In genomic region chr15:99606515-99606914, GRCm38 (mm10) we compare ENCODE assay signal across 15 mouse cellular contexts. TPM values are rescaled to one million over a fixed set of nuclear protein-coding genes. Genes with fewer than 3 reads are reported as not detected.
A peak's percentile ranks its signal among the peaks of the same experiment; 100 is the strongest.
DNase-seq lines count a peak whose midpoint lies in the region; ATAC-seq and TF ChIP-seq lines count a peak whose summit lies in the region.
"Had no signal": no experiment of that assay in that cellular context is flagged by ENCODE, and none has a peak within 500 bp of the region (broad histone marks: within the 10 kb centered on the region; RNA-seq: fewer than 3 reads in every experiment).

No protein-coding gene starts in this region.

- no peaks in the 10 kb centered on the region for H3K9me3 ChIP-seq in forebrain, postnatal 0 days (ENCODE audit: low read length)
- no peaks in the 10 kb centered on the region for H3K9me3 ChIP-seq in forebrain, embryonic 11.5 days (ENCODE audit: control insufficient read depth, low read length)
- H3K9me3 ChIP-seq in liver, postnatal 0 days (ENCODE audit: low read length): no peaks in the 10 kb centered on the region
- no peaks in the 10 kb centered on the region for H3K9me3 ChIP-seq in liver, embryonic 13.5 days (replicated peaks)
- no peaks in the 10 kb centered on the region for H3K9me3 ChIP-seq in heart, embryonic 11.5 days (replicated peaks; ENCODE audit: control insufficient read depth, low read length)
- H3K9me3 ChIP-seq: embryonic facial prominence, embryonic 13.5 days; lung, embryonic 15.5 days had no signal

- no peak overlapping the region for H3K4me2 ChIP-seq in forebrain, postnatal 0 days (ENCODE audit: low read depth)
- H3K4me2 ChIP-seq in forebrain, embryonic 11.5 days (ENCODE audit: low read depth, low read length, severe bottlenecking): no peak overlapping the region
- H3K4me2 ChIP-seq in liver, postnatal 0 days (ENCODE audit: low read depth, low read length): no peak overlapping the region
- no peak overlapping the region for H3K4me2 ChIP-seq in liver, embryonic 13.5 days
- H3K4me2 ChIP-seq in heart, embryonic 11.5 days: no peak overlapping the region
- H3K4me2 ChIP-seq: embryonic facial prominence, embryonic 13.5 days; lung, embryonic 15.5 days had no signal

- peaks cover 17% of the 10 kb centered on the region for H3K4me1 ChIP-seq in forebrain, postnatal 0 days (ENCODE audit: insufficient read depth)
- H3K4me1 ChIP-seq in forebrain, embryonic 11.5 days (replicated peaks; ENCODE audit: control insufficient read depth, insufficient read depth, low read length): peaks cover 13% of the 10 kb centered on the region; the same call in 1 of the 2 replicates
- H3K4me1 ChIP-seq in liver, postnatal 0 days (ENCODE audit: insufficient read depth): peaks cover 10% of the 10 kb centered on the region
- peaks cover 21% of the 10 kb centered on the region for H3K4me1 ChIP-seq in liver, embryonic 13.5 days (replicated peaks)
- peaks cover 26% of the 10 kb centered on the region for H3K4me1 ChIP-seq in heart, embryonic 11.5 days (ENCODE audit: control insufficient read depth, insufficient read depth, low read length)

- WGBS in forebrain, postnatal 0 days: 33% methylated on average over 5 of the region's 5 CpGs
- 34% methylated on average over 5 of the region's 5 CpGs for WGBS in forebrain, embryonic 11.5 days
- WGBS in liver, postnatal 0 days (ENCODE audit: insufficient replicate concordance): 40% methylated on average over 5 of the region's 5 CpGs
- 15% methylated on average over 5 of the region's 5 CpGs for WGBS in liver, embryonic 13.5 days (ENCODE audit: insufficient replicate concordance)
- WGBS in heart, embryonic 11.5 days (ENCODE audit: insufficient replicate concordance): 26% methylated on average over 5 of the region's 5 CpGs

- no peaks in the 10 kb centered on the region for H3K27me3 ChIP-seq in forebrain, postnatal 0 days (ENCODE audit: insufficient read depth, low read length)
- H3K27me3 ChIP-seq in forebrain, embryonic 11.5 days (ENCODE audit: control insufficient read depth, insufficient read depth, low read length): no peaks in the 10 kb centered on the region; the same call in 1 of the 2 replicates
- H3K27me3 ChIP-seq in liver, postnatal 0 days (ENCODE audit: insufficient read depth, low read length): peaks cover 11% of the 10 kb centered on the region; the same call in 1 of the 2 replicates
- H3K27me3 ChIP-seq in liver, embryonic 13.5 days: peaks cover 85% of the 10 kb centered on the region
- peaks cover 13% of the 10 kb centered on the region; the same call in 1 of the 2 replicates for H3K27me3 ChIP-seq in heart, embryonic 11.5 days (ENCODE audit: control insufficient read depth, insufficient read depth, low read length)

- H3K9ac ChIP-seq in forebrain, postnatal 0 days: no peak overlapping the region
- H3K9ac ChIP-seq in forebrain, embryonic 11.5 days (ENCODE audit: low read length): no peak overlapping the region
- H3K9ac ChIP-seq in liver, postnatal 0 days (replicated peaks): no peak overlapping the region
- no peak overlapping the region for H3K9ac ChIP-seq in liver, embryonic 13.5 days
- H3K9ac ChIP-seq in heart, embryonic 11.5 days (ENCODE audit: low read depth, low read length): no peak overlapping the region
- H3K9ac ChIP-seq: embryonic facial prominence, embryonic 13.5 days; lung, embryonic 15.5 days had no signal

- TF ChIP-seq CTCF in forebrain, postnatal 0 days (IDR thresholded peaks at IDR 0.05; ENCODE audit: low read depth): no peak
- no peak for TF ChIP-seq CTCF in liver, postnatal 0 days (IDR thresholded peaks at IDR 0.05; ENCODE audit: low read depth)

- peak overlapping the region; percentile 35; the same call in 1 of the 2 replicates for H3K27ac ChIP-seq in forebrain, postnatal 0 days (ENCODE audit: low read depth, low read length)
- no peak overlapping the region for H3K27ac ChIP-seq in forebrain, embryonic 11.5 days (ENCODE audit: low read depth, low read length)
- H3K27ac ChIP-seq in liver, postnatal 0 days (ENCODE audit: low read depth): no peak overlapping the region
- H3K27ac ChIP-seq in liver, embryonic 13.5 days: no peak overlapping the region
- no peak overlapping the region for H3K27ac ChIP-seq in heart, embryonic 11.5 days (ENCODE audit: low read depth, low read length)
- H3K27ac ChIP-seq: embryonic facial prominence, embryonic 13.5 days; lung, embryonic 15.5 days had no signal

- H3K4me3 ChIP-seq in forebrain, postnatal 0 days (ENCODE audit: low read depth, low read length): no peak overlapping the region
- no peak overlapping the region for H3K4me3 ChIP-seq in forebrain, embryonic 11.5 days (ENCODE audit: low read depth, low read length)
- no peak overlapping the region for H3K4me3 ChIP-seq in liver, postnatal 0 days (ENCODE audit: low read depth, low read length)
- H3K4me3 ChIP-seq in liver, embryonic 13.5 days (replicated peaks): no peak overlapping the region
- no peak overlapping the region for H3K4me3 ChIP-seq in heart, embryonic 11.5 days (ENCODE audit: low read depth, low read length)
- H3K4me3 ChIP-seq: embryonic facial prominence, embryonic 13.5 days; lung, embryonic 15.5 days had no signal

- no peak for DNase-seq in forebrain, postnatal 0 days
- DNase-seq in forebrain, embryonic 11.5 days (ENCODE audit: low spot score): no peak
- DNase-seq in liver: peak; percentile 66
- no peak for DNase-seq in liver, postnatal 0 days
- peak; percentile 46 for DNase-seq in NIH3T3 (ENCODE audit: low read depth)
- peak; percentile 56 for DNase-seq in liver, embryonic 13.5 days
- DNase-seq in ovary, postnatal 14 days (ENCODE audit: low spot score): no peak
- DNase-seq: adrenal gland, postnatal 25 days; B cell, adult 2 months had no signal

- ATAC-seq in forebrain, postnatal 0 days: no peak
- no peak for ATAC-seq in forebrain, embryonic 11.5 days (replicated peaks; ENCODE audit: low FRiP score)
- ATAC-seq in liver, postnatal 0 days: no peak
- peak; percentile 79 for ATAC-seq in liver, embryonic 13.5 days (ENCODE audit: low read depth)
- no peak for ATAC-seq in heart, embryonic 11.5 days (replicated peaks; ENCODE audit: insufficient number of reproducible peaks, low FRiP score, low TSS enrichment)

- H3K36me3 ChIP-seq in forebrain, postnatal 0 days (ENCODE audit: insufficient read depth): no peaks in the 10 kb centered on the region
- H3K36me3 ChIP-seq in forebrain, embryonic 11.5 days (ENCODE audit: control insufficient read depth, insufficient read depth, low read length): no peaks in the 10 kb centered on the region
- H3K36me3 ChIP-seq in liver, postnatal 0 days (replicated peaks; ENCODE audit: insufficient read depth, low read length): no peaks in the 10 kb centered on the region
- H3K36me3 ChIP-seq in liver, embryonic 13.5 days: no peaks in the 10 kb centered on the region
- no peaks in the 10 kb centered on the region for H3K36me3 ChIP-seq in heart, embryonic 11.5 days (ENCODE audit: control insufficient read depth, insufficient read depth, low read length)
- H3K36me3 ChIP-seq: embryonic facial prominence, embryonic 13.5 days; lung, embryonic 15.5 days had no signal

- no peak for TF ChIP-seq EP300 in liver, postnatal 0 days (IDR thresholded peaks at IDR 0.05; ENCODE audit: low read depth)

RNA-seq across cellular contexts. Expression of gene Aqp6, which starts 5.3 kb away (rescaled TPM):
- not detected in 2 replicates for total RNA-seq in forebrain, postnatal 0 days (2014; rRNA removed)
- 0.06 TPM in 1 of 2 replicates, not detected in the other for polyA plus RNA-seq in forebrain, postnatal 0 days (2015; fragmentation: Nextera tagmentation; extraction: Ambion mirVana)
- polyA plus RNA-seq in forebrain, embryonic 11.5 days (2014; fragmentation: Nextera tagmentation; extraction: Ambion mirVana): not detected in 2 replicates
- not detected in 2 replicates for polyA plus RNA-seq in liver, postnatal 0 days (2015; fragmentation: Nextera tagmentation; extraction: Ambion mirVana)
- polyA plus RNA-seq in liver, embryonic 13.5 days (2015; fragmentation: Nextera tagmentation; extraction: Ambion mirVana): not detected in 2 replicates
- not detected in 2 replicates for polyA plus RNA-seq in heart, embryonic 11.5 days (2014; fragmentation: Nextera tagmentation; extraction: Ambion mirVana)
- total RNA-seq: adrenal gland, postnatal 25 days; layer of hippocampus, adult 18-20 months had no signal
- polyA plus RNA-seq: embryonic facial prominence, embryonic 13.5 days; intestine, embryonic 14.5 days; lung, embryonic 15.5 days; thymus, postnatal 0 days had no signal

RNA-seq across cellular contexts. Expression of gene Aqp5, which starts 15.9 kb away (rescaled TPM):
- 0.46 and 0.76 TPM in 2 replicates for total RNA-seq in forebrain, postnatal 0 days (2014; rRNA removed)
- 0.59 and 0.64 TPM in 2 replicates for polyA plus RNA-seq in forebrain, postnatal 0 days (2015; fragmentation: Nextera tagmentation; extraction: Ambion mirVana)
- 0.17 TPM in 1 of 2 replicates, not detected in the other for polyA plus RNA-seq in forebrain, embryonic 11.5 days (2014; fragmentation: Nextera tagmentation; extraction: Ambion mirVana)
- 0.14 TPM in 1 of 2 replicates, not detected in the other for polyA plus RNA-seq in liver, postnatal 0 days (2015; fragmentation: Nextera tagmentation; extraction: Ambion mirVana)
- 0.08 and 0.24 TPM in 2 replicates for polyA plus RNA-seq in liver, embryonic 13.5 days (2015; fragmentation: Nextera tagmentation; extraction: Ambion mirVana)
- 1.6 and 1.9 TPM in 2 replicates for polyA plus RNA-seq in heart, embryonic 11.5 days (2014; fragmentation: Nextera tagmentation; extraction: Ambion mirVana)
- total RNA-seq: layer of hippocampus, adult 18-20 months had no signal

RNA-seq across cellular contexts. Expression of gene Aqp2, which starts 27.7 kb away (rescaled TPM):
- not detected in 2 replicates for total RNA-seq in forebrain, postnatal 0 days (2014; rRNA removed)
- polyA plus RNA-seq in forebrain, postnatal 0 days (2015; fragmentation: Nextera tagmentation; extraction: Ambion mirVana): not detected in 2 replicates
- polyA plus RNA-seq in forebrain, embryonic 11.5 days (2014; fragmentation: Nextera tagmentation; extraction: Ambion mirVana): not detected in 2 replicates
- not detected in 2 replicates for polyA plus RNA-seq in liver, postnatal 0 days (2015; fragmentation: Nextera tagmentation; extraction: Ambion mirVana)
- polyA plus RNA-seq in liver, embryonic 13.5 days (2015; fragmentation: Nextera tagmentation; extraction: Ambion mirVana): not detected in 2 replicates
- not detected in 2 replicates for polyA plus RNA-seq in heart, embryonic 11.5 days (2014; fragmentation: Nextera tagmentation; extraction: Ambion mirVana)
- total RNA-seq: layer of hippocampus, adult 18-20 months had no signal
- polyA plus RNA-seq: embryonic facial prominence, embryonic 13.5 days; intestine, embryonic 14.5 days; thymus, postnatal 0 days had no signal

RNA-seq across cellular contexts. Expression of gene Racgap1, which starts 44.9 kb away (rescaled TPM):
- 27.5 and 39.7 TPM in 2 replicates for total RNA-seq in forebrain, postnatal 0 days (2014; rRNA removed)
- 31.7 and 34.2 TPM in 2 replicates for polyA plus RNA-seq in forebrain, postnatal 0 days (2015; fragmentation: Nextera tagmentation; extraction: Ambion mirVana)
- polyA plus RNA-seq in forebrain, embryonic 11.5 days (2014; fragmentation: Nextera tagmentation; extraction: Ambion mirVana): 201 and 217 TPM in 2 replicates
- polyA plus RNA-seq in liver, postnatal 0 days (2015; fragmentation: Nextera tagmentation; extraction: Ambion mirVana): 28.6 and 31.9 TPM in 2 replicates
- polyA plus RNA-seq in liver, embryonic 13.5 days (2015; fragmentation: Nextera tagmentation; extraction: Ambion mirVana): 69.2 and 80.8 TPM in 2 replicates
- 91.8 and 126 TPM in 2 replicates for polyA plus RNA-seq in heart, embryonic 11.5 days (2014; fragmentation: Nextera tagmentation; extraction: Ambion mirVana)

Comparison
In these comparisons a context has a peak if more than half of its experiments do, and no peak if none do; other contexts are left out.
1. DNase-seq: peak in liver (single experiment), NIH3T3 (single experiment) and liver, embryonic 13.5 days (single experiment); none in forebrain, postnatal 0 days (single experiment), forebrain, embryonic 11.5 days (single experiment), liver, postnatal 0 days (single experiment) and ovary, postnatal 14 days (single experiment).